Mouse (Mus musculus) lung, embryonic 16.5 days (tissue): ENCODE results near the gene Pla2g4f. TPM values are rescaled to one million over a fixed set of nuclear protein-coding genes. Genes with fewer than 3 reads are reported as not detected.
A peak's percentile ranks its signal among the peaks of the same experiment; 100 is the strongest.

Experiments
- ATAC-seq: fragments of 200-750 bp; cut with Nextera tagmentation; 2 replicates; pipeline ENCODE4 v1.8.0; 2017; ENCODE audit warnings: low read depth, mild to moderate bottlenecking, moderate library complexity
- H3K27ac ChIP-seq: fragments of 300-500 bp; sonication (generic); 2 replicates; pipeline ENCODE4 v1.5.1; 2014; ENCODE audit warnings: mild to moderate bottlenecking, control low read depth, low read length
- H3K27me3 ChIP-seq: fragments of 300-500 bp; sonication (generic); 2 replicates; pipeline ENCODE4 v1.6.1; 2014; ENCODE audit warnings: low read depth, low read length, mixed read lengths; ENCODE audit not compliant: control insufficient read depth, insufficient read depth
- H3K36me3 ChIP-seq: fragments of 300-500 bp; sonication (generic); 2 replicates; pipeline ENCODE4 v1.6.1; 2014; ENCODE audit warnings: low read length; ENCODE audit not compliant: control insufficient read depth, insufficient read depth
- H3K4me1 ChIP-seq: fragments of 300-500 bp; sonication (generic); replicated peaks from 2 replicates; pipeline ENCODE4 v1.6.1; 2014; ENCODE audit warnings: low read length, mixed read lengths; ENCODE audit not compliant: control insufficient read depth, insufficient read depth
- H3K4me2 ChIP-seq: fragments of 300-500 bp; sonication (generic); 2 replicates; pipeline ENCODE4 v1.6.1; 2014; ENCODE audit warnings: low read depth, low read length, control low read depth
- H3K4me3 ChIP-seq: fragments of 300-500 bp; sonication (generic); 2 replicates; pipeline ENCODE4 v1.5.1; 2014; ENCODE audit warnings: mild to moderate bottlenecking, low read length, control low read depth
- H3K9ac ChIP-seq: fragments of 300-500 bp; sonication (generic); 2 replicates; pipeline ENCODE4 v1.6.1; 2014; ENCODE audit warnings: low read length, control low read depth
- H3K9me3 ChIP-seq: fragments of 300-500 bp; sonication (generic); 2 replicates; pipeline ENCODE4 v1.6.1; 2016; ENCODE audit warnings: low read length; ENCODE audit not compliant: control insufficient read depth
- WGBS: fragments of 180-500 bp; shearing (Covaris S2); extraction: QIAGEN DNeasy Blood & Tissue Kit; methylation state at CpG from one replicate; pipeline ENCODE4 v1.1.7; 2014; 5-methylcytosine and 5-hydroxymethylcytosine counted together
- polyA plus RNA-seq: library from polyadenylated mRNA; unstranded; fragments of >200 nt; fragmentation: Nextera tagmentation; extraction: Ambion mirVana; gene quantifications from 2 replicates; pipeline ENCODE4 v1.2.1, GENCODE M21; 2015

Gene Pla2g4f
- polyA plus RNA-seq, 1 experiment from 2014 or later: 1.1 TPM

DNA sequence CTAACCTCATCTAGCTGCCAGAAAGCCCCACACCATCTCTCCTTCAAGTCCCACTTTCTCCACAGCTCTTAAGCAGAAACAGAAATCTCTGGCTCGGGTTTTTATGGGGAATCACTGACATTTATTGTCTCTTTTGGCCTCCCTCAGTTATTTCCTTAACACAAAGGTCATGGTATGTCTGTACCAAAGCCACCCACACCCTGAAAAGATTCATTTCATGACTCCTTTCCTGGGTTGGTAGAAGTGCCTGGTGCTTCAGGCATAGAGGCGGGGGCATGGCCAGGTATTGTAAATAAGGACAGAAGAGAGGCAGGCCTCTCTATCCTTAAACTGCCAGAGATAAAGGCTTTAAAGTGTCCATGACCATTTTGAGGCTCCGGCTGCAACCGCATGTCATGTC is 522 bp upstream of the Pla2g4f start:
- H3K9ac ChIP-seq: no peak overlapping the region
- H3K4me3 ChIP-seq: no peak overlapping the region
- H3K4me1 ChIP-seq: 0 out of 2 replicates have a peak, but pooled peaks cover 4% of the 10 kb centered on the region
- 74% methylated on average over 4 of the region's 4 CpGs for WGBS
- H3K27ac ChIP-seq: peak overlapping the region; percentile 55; the same call in 1 of the 2 replicates
- H3K36me3 ChIP-seq: peaks cover 17% of the 10 kb centered on the region
- H3K27me3 ChIP-seq: no peaks in the 10 kb centered on the region
- no peak for ATAC-seq
- no peak overlapping the region for H3K4me2 ChIP-seq
- H3K9me3 ChIP-seq: no peaks in the 10 kb centered on the region

DNA sequence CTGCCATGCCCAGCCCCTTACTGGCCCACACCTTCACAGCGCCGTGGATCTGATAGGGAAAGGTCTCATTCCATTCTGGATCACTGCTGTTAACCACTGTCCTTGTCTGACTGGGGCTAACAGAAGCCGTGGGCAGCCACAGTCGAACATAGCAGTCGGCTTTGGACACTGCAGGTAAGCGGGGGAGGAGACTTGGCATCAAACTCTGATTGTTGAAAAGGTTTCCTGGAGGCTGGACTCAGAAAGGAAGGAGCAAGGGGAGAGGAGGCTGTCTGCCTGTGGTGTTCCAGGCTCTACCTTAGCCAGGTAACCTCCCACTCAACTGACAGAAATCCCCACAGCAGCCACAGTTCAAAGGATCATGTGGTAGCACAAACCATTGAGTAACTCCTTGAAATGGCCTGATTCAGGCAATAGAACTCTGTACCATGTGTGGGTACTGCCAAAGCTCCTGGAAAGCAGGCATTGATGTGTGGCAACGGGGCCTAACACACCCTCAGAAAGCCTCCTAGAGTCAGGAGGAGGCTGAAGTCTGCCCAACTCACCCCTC is 1.6 kb downstream of the Pla2g4f start:
- no peaks in the 10 kb centered on the region for H3K9me3 ChIP-seq
- H3K4me2 ChIP-seq: no peak overlapping the region
- H3K36me3 ChIP-seq: peaks cover 8% of the 10 kb centered on the region; the same call in 1 of the 2 replicates
- no peak for ATAC-seq
- no peak overlapping the region for H3K27ac ChIP-seq
- no peak overlapping the region for H3K9ac ChIP-seq
- no peak overlapping the region for H3K4me3 ChIP-seq
- 72% methylated on average over 7 of the region's 7 CpGs for WGBS
- H3K4me1 ChIP-seq: 0 out of 2 replicates have a peak, but pooled peaks cover 4% of the 10 kb centered on the region
- no peaks in the 10 kb centered on the region for H3K27me3 ChIP-seq

DNA sequence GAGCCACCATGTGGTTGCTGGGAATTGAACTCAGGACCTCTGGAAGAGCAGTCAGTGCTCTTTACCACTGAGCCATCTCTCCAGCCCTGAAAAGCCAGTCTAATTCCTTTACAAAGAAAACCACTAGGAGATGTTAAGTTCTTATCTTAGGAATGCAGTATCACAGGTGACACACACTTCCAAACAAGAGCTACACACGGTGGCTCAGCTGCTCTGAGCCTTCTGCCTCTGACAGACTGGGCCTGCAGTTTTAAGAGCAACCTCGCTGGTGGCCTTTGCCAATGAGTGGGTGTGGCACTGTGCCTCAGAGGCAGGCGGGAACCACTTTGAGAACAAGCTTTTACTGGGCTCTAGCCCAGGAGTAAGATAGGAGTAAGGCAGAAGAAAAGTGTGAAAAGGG is 9.9 kb downstream of the Pla2g4f start:
- 11% methylated on average over 3 of the region's 3 CpGs for WGBS
- Histone ChIP-seq H3K27ac (no peak overlapping the region), H3K36me3 (no peaks in the 10 kb centered on the region), H3K4me2 (no peak overlapping the region), H3K4me1 (no peaks in the 10 kb centered on the region), H3K9me3 (no peaks in the 10 kb centered on the region), H3K9ac (no peak overlapping the region), H3K4me3 (no peak overlapping the region), H3K27me3 (no peaks in the 10 kb centered on the region)
- no peak for ATAC-seq

DNA sequence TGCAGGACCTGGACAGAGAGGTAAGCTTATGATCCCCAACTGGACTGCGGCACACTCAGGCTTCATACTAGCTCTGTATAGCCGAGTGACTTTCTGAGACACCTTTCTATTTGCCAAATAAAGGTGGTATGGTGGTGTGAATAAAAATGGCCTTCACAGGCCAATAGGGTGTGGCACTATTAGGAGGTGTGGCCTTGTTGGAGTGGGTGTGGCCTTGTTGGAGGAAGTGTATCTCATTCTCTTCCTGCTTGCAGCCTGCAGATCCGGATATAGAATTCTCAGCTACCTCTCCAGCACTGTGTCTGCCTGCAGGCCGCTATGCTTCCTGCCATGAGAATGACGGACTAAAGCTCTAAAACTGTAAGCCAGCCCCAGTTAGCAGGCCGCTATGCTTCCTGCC is 12.9 kb downstream of the Pla2g4f start:
- WGBS: 95% methylated on average over 6 of the region's 6 CpGs
- Histone ChIP-seq H3K36me3 (no peaks in the 10 kb centered on the region), H3K4me2 (no peak overlapping the region), H3K27me3 (no peaks in the 10 kb centered on the region), H3K4me1 (no peaks in the 10 kb centered on the region), H3K9me3 (no peaks in the 10 kb centered on the region), H3K4me3 (no peak overlapping the region), H3K9ac (no peak overlapping the region), H3K27ac (no peak overlapping the region)
- no peak for ATAC-seq

DNA sequence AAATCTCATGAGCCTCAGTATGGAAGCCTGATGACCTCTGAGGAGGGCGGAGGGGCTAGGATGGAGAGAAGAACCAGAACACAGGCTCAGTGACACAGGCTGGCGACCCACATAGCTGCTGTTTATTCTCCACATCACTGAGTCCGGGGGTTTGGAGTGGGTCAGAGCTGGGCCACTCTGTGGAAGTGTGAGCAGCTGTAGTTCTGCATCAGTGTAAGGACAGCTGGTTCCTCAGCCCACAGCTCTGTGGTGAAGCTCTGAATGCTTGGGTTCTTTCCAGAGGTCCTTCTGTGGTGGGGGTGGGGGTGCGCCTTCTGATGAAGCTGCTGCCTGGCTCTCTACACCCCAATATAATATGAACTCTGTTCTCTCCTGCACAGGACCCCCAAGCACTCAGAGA is 14.1 kb downstream of the Pla2g4f start:
- H3K27me3 ChIP-seq: no peaks in the 10 kb centered on the region
- H3K27ac ChIP-seq: no peak overlapping the region
- H3K4me1 ChIP-seq: no peaks in the 10 kb centered on the region
- no peaks in the 10 kb centered on the region for H3K9me3 ChIP-seq
- H3K4me2 ChIP-seq: no peak overlapping the region
- WGBS: 77% methylated on average over 4 of the region's 4 CpGs
- no peak overlapping the region for H3K4me3 ChIP-seq
- no peak for ATAC-seq
- no peaks in the 10 kb centered on the region for H3K36me3 ChIP-seq
- no peak overlapping the region for H3K9ac ChIP-seq

DNA sequence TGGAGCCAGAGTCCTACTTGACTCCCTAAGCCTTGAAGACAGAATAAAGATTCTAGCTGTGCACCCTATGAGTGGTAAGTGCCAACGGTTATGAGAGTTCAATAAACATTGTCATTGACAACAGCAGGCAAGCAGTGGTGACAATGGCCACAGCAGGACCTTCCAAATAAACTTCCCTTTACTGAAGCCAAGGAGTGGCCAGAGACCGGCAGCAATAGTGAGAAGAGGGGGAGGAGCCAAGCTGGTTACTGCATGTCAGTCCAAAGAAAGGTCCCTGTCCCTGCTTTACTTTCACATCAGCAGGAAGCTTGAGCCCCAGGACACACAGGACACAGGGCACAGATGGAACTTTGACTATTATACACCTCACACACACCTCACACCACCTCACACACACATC is 17.8 kb downstream of the Pla2g4f start:
- no peak for ATAC-seq
- no peak overlapping the region for H3K4me3 ChIP-seq
- H3K36me3 ChIP-seq: no peaks in the 10 kb centered on the region
- no peaks in the 10 kb centered on the region for H3K4me1 ChIP-seq
- 8% methylated on average over 2 of the region's 2 CpGs for WGBS
- H3K27me3 ChIP-seq: no peaks in the 10 kb centered on the region
- H3K4me2 ChIP-seq: no peak overlapping the region
- no peak overlapping the region for H3K27ac ChIP-seq
- no peak overlapping the region for H3K9ac ChIP-seq
- H3K9me3 ChIP-seq: no peaks in the 10 kb centered on the region

DNA sequence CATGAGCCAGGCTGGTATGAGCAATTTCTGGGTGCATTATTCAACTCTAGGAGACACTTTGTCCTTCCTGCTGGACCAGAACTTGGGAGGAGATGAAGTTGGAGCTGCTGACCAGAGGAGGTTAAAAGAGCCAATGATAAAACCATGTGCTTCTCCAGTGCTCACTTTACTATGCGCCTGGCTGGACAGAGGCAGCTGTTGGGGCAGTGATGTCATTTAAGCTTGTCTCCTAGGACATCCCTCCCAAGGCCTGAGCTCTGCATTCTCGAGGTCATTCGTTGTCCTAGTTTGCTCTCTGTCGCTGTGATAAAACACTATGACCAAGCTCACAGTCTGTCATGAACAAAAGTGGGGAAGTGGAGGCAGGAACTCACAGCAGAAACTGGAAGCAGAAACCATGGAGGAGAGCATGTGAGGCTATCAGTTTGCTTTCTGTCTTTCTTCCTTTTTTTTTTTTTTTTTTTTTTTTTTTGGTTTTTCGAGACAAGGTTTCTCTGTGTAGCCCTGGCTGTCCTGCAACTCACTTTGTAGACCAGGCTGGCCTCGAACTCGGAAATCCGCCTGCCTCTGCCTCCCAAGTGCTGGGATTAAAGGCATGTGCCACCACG is 22.4 kb downstream of the Pla2g4f start:
- H3K4me1 ChIP-seq: no peaks in the 10 kb centered on the region
- no peak overlapping the region for H3K4me2 ChIP-seq
- H3K36me3 ChIP-seq: no peaks in the 10 kb centered on the region
- H3K9ac ChIP-seq: no peak overlapping the region
- 84% methylated on average over 8 of the region's 9 CpGs for WGBS
- H3K9me3 ChIP-seq: no peaks in the 10 kb centered on the region
- no peaks in the 10 kb centered on the region for H3K27me3 ChIP-seq
- ATAC-seq: no peak
- H3K4me3 ChIP-seq: no peak overlapping the region
- no peak overlapping the region for H3K27ac ChIP-seq

DNA sequence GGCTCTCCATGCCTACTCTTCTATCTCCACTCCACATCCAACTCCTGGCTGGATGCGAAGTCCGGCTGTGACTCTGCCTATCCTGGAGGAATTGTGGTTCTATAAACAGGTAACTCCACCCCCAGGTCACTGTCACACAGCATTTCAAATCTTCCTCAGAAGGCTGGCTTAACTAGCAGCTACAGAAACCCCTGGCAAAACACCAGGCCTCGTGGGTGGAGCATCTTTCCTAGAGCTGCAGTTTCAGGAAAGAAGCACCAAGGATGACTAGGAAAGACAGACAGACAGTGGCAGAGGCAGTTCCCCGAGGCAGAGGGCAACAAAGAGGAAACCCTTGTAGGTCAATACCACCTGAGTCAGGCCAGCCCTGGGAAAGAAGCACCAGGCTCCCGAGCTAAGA is 25.0 kb downstream of the Pla2g4f start, which contains the start of gene Pla2g4d:
Pla2g4d (minus strand) TSS at position 203 of the 400 bp plus-strand sequence.
- WGBS: 66% methylated on average over 5 of the region's 5 CpGs
- H3K36me3 ChIP-seq: no peaks in the 10 kb centered on the region
- no peak within 1 kb of the TSS for H3K9ac ChIP-seq
- no peak for ATAC-seq
- no peak within 1 kb of the TSS for H3K4me3 ChIP-seq
- H3K27me3 ChIP-seq: no peaks in the 10 kb centered on the region
- H3K9me3 ChIP-seq: no peaks in the 10 kb centered on the region
- no peak within 1 kb of the TSS for H3K27ac ChIP-seq
- no peak within 1 kb of the TSS for H3K4me2 ChIP-seq
- H3K4me1 ChIP-seq: no peaks in the 10 kb centered on the region

DNA sequence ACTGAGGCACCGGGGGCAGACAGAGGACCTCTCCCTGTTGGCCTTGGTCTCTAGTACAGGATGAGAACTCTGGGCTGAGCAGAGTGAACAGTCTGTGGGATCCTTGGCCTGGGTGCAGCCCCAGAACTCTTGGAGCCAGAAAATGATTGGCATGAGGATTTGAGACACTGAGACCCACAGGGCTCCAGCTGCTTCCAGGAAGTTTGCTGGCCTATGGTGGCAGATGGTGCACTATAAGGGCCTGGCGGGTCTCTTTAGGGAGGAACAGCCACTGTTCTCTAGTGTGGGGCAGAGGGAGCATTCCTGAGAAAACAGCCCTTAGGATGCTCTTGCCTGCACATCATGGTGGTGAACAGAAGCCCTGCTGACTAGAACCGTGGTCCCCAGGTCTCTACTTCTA is 25.6 kb downstream of the Pla2g4f start:
- ATAC-seq: no peak
- WGBS: 82% methylated on average over 3 of the region's 3 CpGs
- H3K9ac ChIP-seq: no peak overlapping the region
- H3K36me3 ChIP-seq: no peaks in the 10 kb centered on the region
- H3K9me3 ChIP-seq: no peaks in the 10 kb centered on the region
- H3K4me3 ChIP-seq: no peak overlapping the region
- H3K27ac ChIP-seq: no peak overlapping the region
- H3K4me1 ChIP-seq: no peaks in the 10 kb centered on the region; the same call in 1 of the 2 replicates
- no peak overlapping the region for H3K4me2 ChIP-seq
- H3K27me3 ChIP-seq: no peaks in the 10 kb centered on the region
